17 mouse cellular contexts compared by ENCODE assay signal in the genomic region with DNA sequence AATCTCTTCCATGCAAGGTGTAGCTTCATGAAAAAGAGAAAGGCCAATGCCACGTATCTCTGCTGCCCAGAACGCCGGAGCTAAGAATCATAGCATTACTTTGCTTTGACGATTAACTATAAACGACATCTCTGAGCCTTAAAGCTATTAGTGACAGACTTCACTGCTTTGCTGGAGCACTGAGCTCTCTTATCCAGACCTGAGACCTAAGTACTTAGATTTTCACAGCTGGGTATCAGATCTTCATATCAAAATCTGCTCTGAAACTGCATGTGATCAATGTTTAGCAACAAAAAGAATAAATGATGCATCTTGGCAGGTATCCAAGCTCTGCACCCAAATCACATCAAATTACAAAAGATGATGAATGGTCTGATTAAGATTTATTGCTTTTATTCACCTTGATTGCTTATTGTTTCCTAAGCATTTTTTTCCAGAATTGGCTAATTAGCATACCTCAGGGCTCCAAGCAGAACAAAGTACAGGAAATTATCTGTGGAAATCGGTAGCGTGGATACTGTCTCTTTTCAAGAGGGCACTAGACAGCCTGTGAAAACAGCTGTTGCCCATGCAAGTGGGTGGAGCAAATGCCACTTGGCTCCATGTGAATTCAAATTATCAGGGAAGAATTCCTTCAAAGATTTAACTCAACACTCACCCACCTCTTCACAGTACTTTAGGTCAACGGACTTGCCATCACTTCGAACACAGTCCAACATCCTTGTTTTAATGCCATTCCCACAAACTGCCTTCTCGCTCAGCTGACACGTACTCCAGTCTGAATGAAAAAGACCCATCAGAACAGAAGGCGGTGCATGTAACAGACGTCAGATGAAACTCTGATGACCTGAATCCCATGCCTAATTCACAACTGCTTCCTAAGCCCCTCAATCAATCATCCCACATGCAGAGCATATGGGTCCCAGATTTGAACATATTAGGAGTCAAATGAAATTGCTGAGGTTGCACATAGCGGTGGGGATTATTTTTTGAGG.
A peak's percentile ranks its signal among the peaks of the same experiment; 100 is the strongest.
DNase-seq lines count a peak whose midpoint lies in the region; ATAC-seq and TF ChIP-seq lines count a peak whose summit lies in the region.
"Had no signal": no experiment of that assay in that cellular context is flagged by ENCODE, and none has a peak within 500 bp of the region (broad histone marks: within the 10 kb centered on the region; RNA-seq: fewer than 3 reads in every experiment).

No protein-coding gene starts in this region.

- no peaks in the 10 kb centered on the region for H3K27me3 ChIP-seq in hindbrain, embryonic 12.5 days
- H3K27me3 ChIP-seq in midbrain, embryonic 15.5 days (replicated peaks), result no peaks in the 10 kb centered on the region
- H3K27me3 ChIP-seq: heart, embryonic 15.5 days; kidney, embryonic 15.5 days had no signal

- H3K9me3 ChIP-seq in hindbrain, embryonic 12.5 days (replicated peaks), result no peaks in the 10 kb centered on the region
- H3K9me3 ChIP-seq in midbrain, embryonic 15.5 days, result no peaks in the 10 kb centered on the region
- H3K9me3 ChIP-seq: heart, embryonic 15.5 days; kidney, embryonic 15.5 days had no signal

- 0 out of 2 replicates have a peak, but pooled peaks cover 4% of the 10 kb centered on the region for H3K36me3 ChIP-seq in hindbrain, embryonic 12.5 days
- no peaks in the 10 kb centered on the region for H3K36me3 ChIP-seq in midbrain, embryonic 15.5 days (replicated peaks)
- H3K36me3 ChIP-seq: heart, embryonic 15.5 days; kidney, embryonic 15.5 days had no signal

- no peak overlapping the region for H3K9ac ChIP-seq in hindbrain, embryonic 12.5 days
- no peak overlapping the region for H3K9ac ChIP-seq in midbrain, embryonic 15.5 days
- H3K9ac ChIP-seq: heart, embryonic 15.5 days; kidney, embryonic 15.5 days; liver, embryonic 14.5 days had no signal

- no peak overlapping the region for H3K4me2 ChIP-seq in hindbrain, embryonic 12.5 days (replicated peaks)
- H3K4me2 ChIP-seq in midbrain, embryonic 15.5 days, result no peak overlapping the region
- H3K4me2 ChIP-seq: heart, embryonic 15.5 days; kidney, embryonic 15.5 days had no signal

- TF ChIP-seq CTCF in layer of hippocampus, adult 2 months (conservative IDR thresholded peaks at IDR 0.05), result no peak

- H3K4me3 ChIP-seq in layer of hippocampus, adult 2 months, result no peak overlapping the region
- no peak overlapping the region for H3K4me3 ChIP-seq in hindbrain, embryonic 12.5 days
- no peak overlapping the region for H3K4me3 ChIP-seq in midbrain, embryonic 15.5 days
- H3K4me3 ChIP-seq: heart, embryonic 15.5 days; kidney, embryonic 15.5 days had no signal

- H3K27ac ChIP-seq in layer of hippocampus, adult 2 months, result no peak overlapping the region
- peak overlapping the region; percentile 57 for H3K27ac ChIP-seq in hindbrain, embryonic 12.5 days
- peak overlapping the region; percentile 23; the same call in 1 of the 2 replicates for H3K27ac ChIP-seq in midbrain, embryonic 15.5 days
- H3K27ac ChIP-seq: heart, embryonic 15.5 days; kidney, embryonic 15.5 days; liver, embryonic 14.5 days had no signal

- 56% methylated on average over 14 of the region's 14 CpGs for WGBS in hindbrain, embryonic 12.5 days
- WGBS in midbrain, embryonic 15.5 days, result 50% methylated on average over 14 of the region's 14 CpGs

- DNase-seq in layer of hippocampus, postnatal 14 days (ENCODE audit: low spot score in 2 of 2), result peak; percentile 22 to 36
- no peak for DNase-seq in layer of hippocampus, adult 2 months (ENCODE audit: low spot score in 2 of 2)
- peak; percentile 34 for DNase-seq in retina, postnatal 7 days (ENCODE audit: low read depth, low spot score)
- DNase-seq in ovary, postnatal 10 days (ENCODE audit: low spot score), result no peak
- no peak for DNase-seq in thymus, postnatal 25 days
- DNase-seq: adrenal gland, adult 2 months; B cell, adult 2 months; cerebellum, adult 9-11 months; lung, postnatal 14 days; spleen, adult 18-20 months had no signal

- peaks cover 8% of the 10 kb centered on the region for H3K4me1 ChIP-seq in hindbrain, embryonic 12.5 days
- peaks cover 9% of the 10 kb centered on the region for H3K4me1 ChIP-seq in midbrain, embryonic 15.5 days
- H3K4me1 ChIP-seq: heart, embryonic 15.5 days; kidney, embryonic 15.5 days had no signal

- ATAC-seq in hindbrain, embryonic 12.5 days (ENCODE audit: low FRiP score), result peak; percentile 88
- peak; percentile 85 for ATAC-seq in midbrain, embryonic 15.5 days (replicated peaks)
- ATAC-seq in cerebellum, adult (ENCODE audit: insufficient number of reproducible peaks, low FRiP score, low TSS enrichment), result no peak
- ATAC-seq: inflammation-experienced regulatory T-cells, adult 6 months had no signal

Comparison
In these comparisons a context has a peak if more than half of its experiments do, and no peak if none do; other contexts are left out.
1. DNase-seq: peak in layer of hippocampus, postnatal 14 days (2 of 2) and retina, postnatal 7 days (single experiment); none in layer of hippocampus, adult 2 months (0 of 2), ovary, postnatal 10 days (single experiment) and thymus, postnatal 25 days (single experiment).